Mouse (Mus musculus) forebrain, embryonic 15.5 days (tissue): Measurements from ENCODE around the gene Cggbp1. TPM values are rescaled to one million over a fixed set of nuclear protein-coding genes. Genes with fewer than 3 reads are reported as not detected.

Experiments
- ATAC-seq: fragments of 200-750 bp; cut with Nextera tagmentation; replicated peaks from 2 replicates; pipeline ENCODE4 v1.8.0; 2017; ENCODE audit warnings: mild to moderate bottlenecking, moderate TSS enrichment, moderate library complexity
- H3K27ac ChIP-seq: fragments of 300-500 bp; sonication (generic); replicated peaks from 2 replicates; pipeline ENCODE4 v1.5.1; 2015; ENCODE audit warnings: mild to moderate bottlenecking, inconsistent platforms
- H3K27me3 ChIP-seq: fragments of 300-500 bp; sonication (generic); 2 replicates; pipeline ENCODE4 v1.6.1; 2015; ENCODE audit warnings: inconsistent platforms
- H3K36me3 ChIP-seq: fragments of 300-500 bp; sonication (generic); 2 replicates; pipeline ENCODE4 v1.6.1; 2015; ENCODE audit warnings: mild to moderate bottlenecking, inconsistent platforms
- H3K4me1 ChIP-seq: fragments of 300-500 bp; sonication (generic); 2 replicates; pipeline ENCODE4 v1.6.1; 2015; ENCODE audit warnings: inconsistent platforms
- H3K4me2 ChIP-seq: fragments of 300-500 bp; sonication (generic); replicated peaks from 2 replicates; pipeline ENCODE4 v1.6.1; 2015; ENCODE audit warnings: mild to moderate bottlenecking, inconsistent platforms
- H3K4me3 ChIP-seq: fragments of 300-500 bp; sonication (generic); 2 replicates; pipeline ENCODE4 v1.5.1; 2015; ENCODE audit warnings: mild to moderate bottlenecking, inconsistent platforms
- H3K9ac ChIP-seq: fragments of 300-500 bp; sonication (generic); replicated peaks from 2 replicates; pipeline ENCODE4 v1.6.1; 2015; ENCODE audit warnings: mild to moderate bottlenecking, inconsistent platforms
- H3K9me3 ChIP-seq: fragments of 300-500 bp; sonication (generic); 2 replicates; pipeline ENCODE4 v1.6.1; 2016; ENCODE audit warnings: inconsistent platforms
- WGBS: fragments of 180-500 bp; shearing (Covaris S2); methylation state at CpG from one replicate; pipeline ENCODE4 v1.1.7; 2015; ENCODE audit warnings: mixed read lengths; 5-methylcytosine and 5-hydroxymethylcytosine counted together
- polyA plus RNA-seq: library from polyadenylated mRNA; unstranded; fragments of >200 nt; fragmentation: Nextera tagmentation; extraction: Ambion mirVana; gene quantifications from 2 replicates; pipeline ENCODE4 v1.2.1, GENCODE M21; 2015

Gene Cggbp1
- polyA plus RNA-seq, 1 experiment from 2014 or later = 84.0 TPM

DNA sequence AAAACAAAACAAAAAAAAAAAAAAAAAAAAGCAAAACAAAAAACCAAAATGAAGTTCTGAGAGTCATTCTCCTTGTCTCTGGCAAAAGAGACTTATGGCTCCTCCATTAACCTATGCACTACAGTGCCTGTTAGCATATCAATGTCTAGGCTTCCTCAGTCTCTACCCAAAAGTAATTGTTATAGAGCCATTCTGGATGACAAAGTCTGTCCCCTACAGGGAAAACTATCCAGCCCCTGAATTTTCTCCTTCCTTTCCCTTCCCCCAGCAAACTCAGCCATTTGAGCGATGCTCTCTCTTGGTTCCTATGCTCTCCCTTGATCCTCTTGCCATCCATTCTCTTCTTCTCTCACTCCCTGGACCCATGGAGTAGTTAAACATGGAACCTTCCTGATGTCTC lies 24.0 kb downstream of the Cggbp1 start:
- Histone ChIP-seq H3K27ac (no peak overlapping the region), H3K27me3 (no peaks in the 10 kb centered on the region), H3K9me3 (no peaks in the 10 kb centered on the region), H3K36me3 (no peaks in the 10 kb centered on the region), H3K4me2 (no peak overlapping the region), H3K4me3 (no peak overlapping the region), H3K4me1 (peaks cover 2% of the 10 kb centered on the region; the same call in 1 of the 2 replicates), H3K9ac (no peak overlapping the region)
- WGBS = 87% methylated on average over 1 of the region's 1 CpGs
- ATAC-seq = no peak

DNA sequence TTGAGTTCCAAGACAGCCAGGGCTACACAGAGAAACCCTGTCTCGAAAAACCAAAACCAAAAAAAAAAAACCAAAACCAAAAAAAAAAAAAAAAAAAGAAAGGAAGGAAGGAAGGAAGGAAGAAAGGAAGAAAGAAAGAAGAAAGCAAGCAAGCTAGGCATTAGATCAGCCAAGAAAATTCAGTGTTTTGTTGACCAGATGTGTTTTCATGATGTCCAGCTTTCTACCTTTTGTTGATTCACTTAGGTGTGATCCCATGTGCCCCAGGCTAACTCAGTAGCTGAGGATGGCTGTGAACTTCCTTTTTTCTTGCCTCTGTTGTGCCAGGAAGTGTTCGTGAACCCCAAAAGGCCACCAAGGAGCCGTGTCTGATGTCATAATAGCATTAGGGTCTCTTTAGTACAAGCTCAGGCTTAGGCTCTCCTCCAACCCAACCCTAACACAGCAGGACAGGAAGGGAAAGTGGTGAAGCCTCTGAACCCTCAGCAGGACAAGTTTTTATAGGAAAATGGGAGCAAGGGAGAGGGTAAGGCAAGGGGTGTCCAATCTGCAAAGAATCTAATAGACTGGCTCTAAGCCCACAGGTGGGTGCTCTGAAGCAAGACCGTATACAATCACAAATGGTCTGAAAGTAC lies 25.0 kb downstream of the Cggbp1 start:
- ATAC-seq = no peak
- H3K27me3 ChIP-seq = no peaks in the 10 kb centered on the region

DNA sequence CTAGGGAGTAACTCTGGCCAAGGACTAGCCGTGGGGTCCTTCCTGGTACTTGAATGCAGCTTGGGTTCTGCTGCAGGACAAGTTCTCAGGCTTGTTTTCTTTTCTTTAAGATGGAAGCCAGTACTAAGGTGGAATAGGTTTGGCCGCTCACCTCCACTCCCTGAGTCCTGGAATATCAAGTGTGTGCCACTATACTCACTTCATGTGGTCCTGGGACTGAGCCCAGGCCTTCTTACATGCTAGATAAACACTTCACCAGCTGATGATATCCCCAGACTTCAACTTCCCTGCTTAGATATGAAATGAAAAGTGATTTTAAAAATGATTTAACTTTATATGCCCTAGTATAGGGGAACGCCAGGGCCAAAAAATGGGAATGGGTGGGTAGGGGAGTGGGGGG lies 25.5 kb downstream of the Cggbp1 start:
- Histone ChIP-seq H3K4me1 (peaks cover 2% of the 10 kb centered on the region; the same call in 1 of the 2 replicates), H3K4me3 (no peak overlapping the region), H3K27me3 (no peaks in the 10 kb centered on the region), H3K9ac (no peak overlapping the region), H3K27ac (no peak overlapping the region), H3K36me3 (no peaks in the 10 kb centered on the region), H3K4me2 (no peak overlapping the region), H3K9me3 (no peaks in the 10 kb centered on the region)
- no peak for ATAC-seq
- 91% methylated on average over 3 of the region's 3 CpGs for WGBS

More for the DNA sequence above, 25.0 kb downstream of the Cggbp1 start:
- 77% methylated on average over 4 of the region's 4 CpGs for WGBS
- Histone ChIP-seq H3K4me2 (no peak overlapping the region), H3K27ac (no peak overlapping the region), H3K9ac (no peak overlapping the region), H3K4me1 (peaks cover 2% of the 10 kb centered on the region; the same call in 1 of the 2 replicates), H3K9me3 (no peaks in the 10 kb centered on the region), H3K4me3 (no peak overlapping the region), H3K36me3 (no peaks in the 10 kb centered on the region)

DNA sequence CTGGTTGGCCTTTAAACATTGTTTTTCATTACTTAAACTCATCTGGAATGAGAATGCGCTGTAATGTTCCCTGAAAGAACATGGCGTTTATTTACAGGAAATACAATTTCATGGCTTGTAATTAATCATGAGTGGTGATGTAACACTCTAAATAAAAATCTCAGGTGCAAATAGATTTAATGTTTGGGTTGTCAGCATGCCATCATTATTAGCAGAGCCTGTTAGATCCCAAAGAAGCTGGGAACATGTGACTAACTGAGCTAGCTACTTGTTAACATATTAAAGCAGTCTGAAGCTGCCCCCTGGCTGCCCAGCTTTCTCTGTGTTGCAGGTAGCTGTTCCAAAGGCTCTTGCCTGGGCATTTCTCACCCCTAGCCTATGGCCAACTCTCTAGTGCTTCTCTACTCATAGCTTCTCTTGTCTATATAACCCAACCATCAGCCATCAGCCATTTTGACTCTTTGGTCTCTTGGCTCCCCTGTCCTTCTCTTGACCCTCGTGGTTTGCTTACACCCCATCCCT lies 26.9 kb downstream of the Cggbp1 start:
- Histone ChIP-seq H3K4me3 (no peak overlapping the region), H3K4me1 (no peaks in the 10 kb centered on the region), H3K4me2 (no peak overlapping the region), H3K9ac (no peak overlapping the region), H3K36me3 (no peaks in the 10 kb centered on the region), H3K27ac (no peak overlapping the region), H3K27me3 (no peaks in the 10 kb centered on the region), H3K9me3 (no peaks in the 10 kb centered on the region)
- no peak for ATAC-seq
- 91% methylated on average over 3 of the region's 3 CpGs for WGBS

DNA sequence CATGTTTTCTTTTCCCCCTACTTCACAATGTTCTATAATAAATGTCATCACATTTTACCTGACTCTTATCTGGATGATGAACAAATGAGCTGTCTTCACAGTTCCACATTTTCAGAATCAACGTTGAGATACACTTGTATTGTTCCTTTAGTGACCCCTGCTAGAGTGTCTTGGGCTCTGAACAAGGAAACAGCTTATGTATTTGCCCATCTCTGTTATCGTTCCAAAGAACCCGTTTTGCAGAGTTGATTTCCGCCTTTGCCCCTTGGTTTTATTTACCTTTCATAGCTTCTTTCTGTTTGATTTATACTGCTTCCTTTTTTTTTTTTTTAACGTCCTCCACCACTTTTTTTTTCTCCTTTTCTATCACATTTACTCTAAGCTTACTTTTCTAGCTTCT lies 27.9 kb downstream of the Cggbp1 start:
- H3K9me3 ChIP-seq = no peaks in the 10 kb centered on the region
- no peak overlapping the region for H3K27ac ChIP-seq
- H3K4me2 ChIP-seq = no peak overlapping the region
- no peaks in the 10 kb centered on the region for H3K27me3 ChIP-seq
- no peak overlapping the region for H3K9ac ChIP-seq
- WGBS = 80% methylated on average over 5 of the region's 5 CpGs
- no peak for ATAC-seq
- H3K36me3 ChIP-seq = no peaks in the 10 kb centered on the region
- H3K4me1 ChIP-seq = no peaks in the 10 kb centered on the region
- no peak overlapping the region for H3K4me3 ChIP-seq

DNA sequence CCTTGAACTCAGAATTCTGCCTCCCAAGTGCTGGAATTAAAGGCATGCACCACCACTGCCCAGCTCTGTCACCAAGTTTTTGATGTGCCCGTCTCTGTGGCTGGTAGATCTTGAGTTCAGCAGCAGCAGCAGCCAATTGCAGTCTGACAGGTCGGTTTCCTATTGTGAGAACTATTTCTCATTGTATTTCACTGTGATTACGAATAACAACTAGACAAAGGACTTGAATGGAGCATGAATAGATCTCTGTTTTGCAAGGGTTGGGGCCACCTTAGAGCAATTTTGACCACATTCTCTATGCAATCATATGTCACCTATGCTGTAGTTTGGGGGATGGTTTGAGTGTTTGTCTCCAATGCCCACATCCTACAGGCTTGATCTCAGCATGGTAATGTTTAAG lies 29.2 kb downstream of the Cggbp1 start:
- no peaks in the 10 kb centered on the region for H3K9me3 ChIP-seq
- no peak for ATAC-seq

DNA sequence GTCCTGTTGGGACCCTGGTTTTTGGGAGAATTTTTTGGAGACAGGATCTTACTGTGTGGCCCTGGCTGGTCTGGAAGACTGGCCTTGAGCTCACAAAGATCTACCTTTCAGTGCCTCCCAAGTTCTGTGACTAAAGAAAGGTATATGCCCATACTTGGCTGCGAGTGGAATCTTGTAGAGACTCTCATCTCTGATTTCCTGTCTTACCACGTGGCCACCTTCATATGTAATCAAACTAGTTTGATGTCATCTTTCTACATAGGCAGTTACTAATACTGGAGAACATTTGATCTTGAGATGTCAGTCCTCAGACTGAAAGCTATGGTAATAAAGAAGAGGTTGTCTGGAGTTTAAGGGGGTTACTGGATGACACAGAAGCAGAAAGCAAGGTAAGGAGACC lies 29.6 kb downstream of the Cggbp1 start:
- no peaks in the 10 kb centered on the region for H3K4me1 ChIP-seq
- WGBS = 82% methylated on average over 2 of the region's 2 CpGs
- no peak overlapping the region for H3K9ac ChIP-seq
- ATAC-seq = no peak
- no peak overlapping the region for H3K4me3 ChIP-seq
- H3K9me3 ChIP-seq = no peaks in the 10 kb centered on the region
- H3K4me2 ChIP-seq = no peak overlapping the region
- no peak overlapping the region for H3K27ac ChIP-seq
- no peaks in the 10 kb centered on the region for H3K27me3 ChIP-seq
- H3K36me3 ChIP-seq = no peaks in the 10 kb centered on the region

More for the DNA sequence above, 29.2 kb downstream of the Cggbp1 start:
- Histone ChIP-seq H3K4me2 (no peak overlapping the region), H3K9ac (no peak overlapping the region), H3K4me3 (no peak overlapping the region), H3K27ac (no peak overlapping the region), H3K4me1 (no peaks in the 10 kb centered on the region), H3K27me3 (no peaks in the 10 kb centered on the region), H3K36me3 (no peaks in the 10 kb centered on the region)
- WGBS = 58% methylated on average over 3 of the region's 3 CpGs

DNA sequence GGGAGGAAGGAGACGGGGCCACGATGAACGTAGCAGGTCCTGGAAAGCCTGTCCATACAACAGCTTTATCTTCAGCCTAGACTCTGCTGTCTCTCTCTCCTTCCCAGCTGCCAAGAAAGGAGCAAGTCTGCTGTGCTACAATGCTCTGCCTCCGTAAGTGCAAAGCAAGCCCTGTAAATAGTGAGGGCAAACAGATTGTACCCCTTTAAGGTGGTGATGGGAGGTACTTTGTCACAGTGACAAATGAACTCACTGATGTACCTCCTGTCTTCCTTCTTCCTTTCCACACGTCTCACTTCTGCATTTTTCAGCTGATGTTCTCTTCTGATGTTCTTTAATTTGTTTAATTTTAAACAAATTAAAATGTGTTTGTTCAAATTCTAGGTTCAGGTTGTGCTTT lies 32.1 kb downstream of the Cggbp1 start:
- Histone ChIP-seq H3K27me3 (no peaks in the 10 kb centered on the region), H3K4me3 (no peak overlapping the region), H3K27ac (no peak overlapping the region), H3K9me3 (no peaks in the 10 kb centered on the region), H3K4me1 (no peaks in the 10 kb centered on the region), H3K36me3 (no peaks in the 10 kb centered on the region), H3K4me2 (no peak overlapping the region), H3K9ac (no peak overlapping the region)
- no peak for ATAC-seq
- WGBS = 72% methylated on average over 5 of the region's 5 CpGs

DNA sequence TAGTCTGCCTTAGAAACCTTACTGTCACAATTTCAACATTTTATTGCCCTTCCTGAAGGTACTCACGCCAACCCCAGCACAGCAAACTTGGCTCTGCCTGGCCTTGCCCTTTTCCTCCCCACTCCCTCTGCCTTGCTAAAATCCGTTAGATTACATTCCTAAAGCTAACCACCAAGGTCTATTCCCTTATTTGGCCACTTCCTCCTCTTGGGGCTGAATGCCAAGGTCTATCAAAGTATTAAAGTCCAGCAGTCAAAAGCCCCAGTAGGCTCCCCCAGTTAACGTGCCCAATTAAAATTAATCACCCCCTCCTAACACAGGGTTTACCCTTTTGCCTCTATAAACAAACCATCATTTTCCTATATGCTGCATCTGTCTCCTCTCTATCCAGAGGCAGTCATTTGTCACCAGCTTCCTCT lies 32.6 kb downstream of the Cggbp1 start:
- Histone ChIP-seq H3K9me3 (no peaks in the 10 kb centered on the region), H3K36me3 (no peaks in the 10 kb centered on the region), H3K27me3 (no peaks in the 10 kb centered on the region), H3K4me2 (no peak overlapping the region), H3K4me1 (no peaks in the 10 kb centered on the region), H3K4me3 (no peak overlapping the region), H3K27ac (no peak overlapping the region), H3K9ac (no peak overlapping the region)
- ATAC-seq = no peak
- WGBS = 28% methylated on average over 3 of the region's 3 CpGs

DNA sequence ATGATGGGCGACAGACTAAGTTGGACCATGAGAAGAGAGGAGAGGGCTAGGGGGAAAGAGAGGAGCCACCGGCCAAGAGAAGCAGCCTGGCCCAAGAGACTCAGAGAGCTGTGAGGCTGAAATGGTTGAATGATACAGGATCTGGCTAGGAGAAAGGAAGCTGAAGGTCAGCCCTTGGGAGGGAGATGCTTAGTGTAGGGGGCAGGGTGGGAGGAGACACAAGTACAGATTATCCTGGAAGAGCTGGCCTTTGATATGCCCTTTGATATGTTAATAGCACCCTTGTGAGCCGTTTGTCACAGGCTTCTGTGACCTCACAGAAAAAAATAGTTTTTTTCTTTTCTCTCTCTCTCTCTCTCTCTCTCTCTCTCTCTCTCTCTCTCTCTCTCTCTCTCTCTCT lies 33.3 kb downstream of the Cggbp1 start:
- Histone ChIP-seq H3K4me2 (no peak overlapping the region), H3K9ac (no peak overlapping the region), H3K36me3 (no peaks in the 10 kb centered on the region), H3K27ac (no peak overlapping the region), H3K4me1 (no peaks in the 10 kb centered on the region), H3K9me3 (no peaks in the 10 kb centered on the region), H3K4me3 (no peak overlapping the region), H3K27me3 (no peaks in the 10 kb centered on the region)
- 32% methylated on average over 3 of the region's 3 CpGs for WGBS
- no peak for ATAC-seq

DNA sequence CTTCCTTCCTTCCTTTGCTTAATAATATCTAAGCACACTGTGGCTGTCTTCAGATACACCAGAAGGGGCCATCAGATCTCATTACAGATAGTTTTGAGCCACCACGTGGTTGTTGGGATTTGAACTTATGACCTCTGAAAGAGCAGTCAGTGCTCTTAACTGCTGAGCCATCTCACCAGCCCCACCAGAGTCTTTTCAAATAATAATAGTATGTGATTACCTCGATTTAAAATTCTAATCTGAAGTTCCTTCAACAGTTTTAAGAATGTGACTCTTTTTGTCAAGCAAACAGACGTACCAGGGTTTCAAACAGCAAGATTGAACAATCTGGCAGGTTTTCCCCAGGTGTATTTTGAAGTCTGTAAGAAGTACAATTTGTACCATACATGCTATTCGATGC lies 33.8 kb downstream of the Cggbp1 start:
- no peak for ATAC-seq
- WGBS = 53% methylated on average over 4 of the region's 4 CpGs
- Histone ChIP-seq H3K27ac (no peak overlapping the region), H3K9ac (no peak overlapping the region), H3K36me3 (no peaks in the 10 kb centered on the region), H3K9me3 (no peaks in the 10 kb centered on the region), H3K4me2 (no peak overlapping the region), H3K4me3 (no peak overlapping the region), H3K4me1 (no peaks in the 10 kb centered on the region), H3K27me3 (no peaks in the 10 kb centered on the region)

DNA sequence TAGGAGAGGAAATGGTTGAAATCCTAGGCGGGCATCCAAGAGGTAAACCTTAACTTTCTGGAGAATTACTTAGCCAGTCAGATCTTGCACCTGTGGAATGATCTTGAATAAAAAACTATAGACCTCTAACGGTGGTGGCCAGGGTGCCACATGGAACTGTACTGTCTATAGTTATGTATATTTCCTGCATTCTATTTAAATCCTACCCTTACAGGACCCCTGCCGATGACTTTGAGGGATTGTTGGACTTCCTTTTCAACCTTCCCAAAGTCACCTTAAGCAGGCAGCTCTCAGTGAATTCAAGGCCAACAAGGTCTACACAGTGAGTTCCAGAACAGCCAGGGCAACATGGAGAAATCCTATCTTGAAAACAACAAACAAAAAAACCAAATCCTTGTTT lies 37.7 kb downstream of the Cggbp1 start:
- H3K4me2 ChIP-seq = no peak overlapping the region
- H3K36me3 ChIP-seq = no peaks in the 10 kb centered on the region
- H3K9ac ChIP-seq = no peak overlapping the region
- H3K4me1 ChIP-seq = no peaks in the 10 kb centered on the region
- WGBS = 94% methylated on average over 3 of the region's 3 CpGs
- no peak overlapping the region for H3K4me3 ChIP-seq
- H3K27ac ChIP-seq = no peak overlapping the region
- no peak for ATAC-seq
- H3K27me3 ChIP-seq = no peaks in the 10 kb centered on the region
- no peaks in the 10 kb centered on the region for H3K9me3 ChIP-seq

DNA sequence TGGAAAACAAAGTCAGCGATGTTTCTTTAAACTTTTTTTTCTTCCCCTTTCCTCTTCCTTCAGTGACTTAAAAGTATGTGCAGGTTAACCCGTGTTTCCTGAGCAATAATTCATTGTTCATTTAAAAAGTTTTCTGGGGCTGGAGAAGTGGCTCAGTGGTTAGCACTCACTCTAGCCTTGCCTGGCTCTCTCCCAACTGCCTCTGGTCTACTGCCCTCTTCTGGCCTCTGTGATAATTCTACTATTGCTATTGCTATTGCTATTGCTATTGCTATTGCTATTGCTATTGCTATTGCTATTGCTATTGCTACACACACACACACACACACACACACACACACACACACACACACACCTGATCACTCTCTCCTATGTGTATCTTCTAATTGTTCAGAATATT lies 47.3 kb downstream of the Cggbp1 start:
- H3K9ac ChIP-seq = no peak overlapping the region
- no peaks in the 10 kb centered on the region for H3K9me3 ChIP-seq
- H3K36me3 ChIP-seq = no peaks in the 10 kb centered on the region
- H3K4me2 ChIP-seq = no peak overlapping the region
- H3K4me1 ChIP-seq = no peaks in the 10 kb centered on the region
- no peak for ATAC-seq
- no peak overlapping the region for H3K4me3 ChIP-seq
- H3K27ac ChIP-seq = no peak overlapping the region
- no peaks in the 10 kb centered on the region for H3K27me3 ChIP-seq
- 85% methylated on average over 2 of the region's 2 CpGs for WGBS
